Mouse (Mus musculus) gastrocnemius, postnatal 36 days (tissue): Measurements from ENCODE around the gene Gsdmc4. TPM values are rescaled to one million over a fixed set of nuclear protein-coding genes. Genes with fewer than 3 reads are reported as not detected.

Experiments used
- total RNA-seq, 2 experiments: library from RNA; stranded (reverse); gene quantifications; 2 replicates each; pipeline ENCODE4 v1.2.3; 2021

Gene Gsdmc4
- total RNA-seq, 2 experiments from 2014 or later = not detected

Other genes starting within 250 kb of the Gsdmc4 start
- not detected for gene Gsdmc2, start 67.1 kb downstream of the Gsdmc4 start, total RNA-seq
- not detected for gene Gsdmc3, start 33.7 kb downstream of the Gsdmc4 start, total RNA-seq
- gene Fam49b, start 148.2 kb upstream of the Gsdmc4 start, total RNA-seq = 10 to 100 TPM; 27.0 to 33.6 TPM